Mouse (Mus musculus) left cerebral cortex, postnatal 14 days (tissue): ENCODE data around the gene Slc5a4a. TPM values are rescaled to one million over a fixed set of nuclear protein-coding genes. Genes with fewer than 3 reads are reported as not detected.

ENCODE experiments used
- DNase-seq, 2 experiments: peaks; one replicate each; pipeline ENCODE4 v3.0.0; 2021 to 2022; ENCODE audit warnings: low spot score in 2 of 2, mixed read lengths in 1 of 2
- intact Hi-C: fragments of 180-260 bp; cut with DNase I; formaldehyde crosslinking; loops from one replicate; pipeline ENCODE4 v1.15.1; 2025
- microRNA-seq, 2 experiments: library from miRNA; unstranded; fragments of <30 nt; microRNA quantifications; one replicate each; pipeline ENCODE4 v1.2.0; 2022
- total RNA-seq, 2 experiments: library from RNA; stranded (reverse); gene quantifications; 2 replicates each; pipeline ENCODE4 v1.2.3; 2021

The Slc5a4a gene
- total RNA-seq, 2 experiments from 2014 or later = not detected

DNA sequence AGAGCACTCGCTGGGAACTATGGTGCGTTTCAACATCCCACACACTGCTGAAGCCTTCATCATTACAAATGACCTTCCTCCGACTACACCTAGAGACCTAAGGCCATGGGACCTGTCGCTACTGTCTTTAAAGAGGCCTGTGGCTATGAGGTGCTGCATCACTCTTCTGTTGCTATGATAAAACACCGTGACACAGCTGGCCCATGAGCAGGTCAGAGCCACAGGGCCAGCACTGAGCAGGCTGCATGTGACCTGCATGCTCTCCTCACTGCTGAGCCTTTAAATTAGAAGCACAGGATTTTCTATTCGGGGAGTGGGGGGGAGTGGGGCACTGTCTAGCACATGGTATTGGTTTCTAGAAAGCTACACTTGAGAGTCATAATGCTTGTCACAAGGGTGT, 64.9 kb downstream of the Slc5a4a start:
- intact Hi-C loops = no loop called here
- no peak for DNase-seq

- intact Hi-C loops = no loop called here
- no peak for DNase-seq
Observed at GRCm38 (mm10) chr10:76214161-76214560, 66.9 kb downstream of the Slc5a4a start.

DNA sequence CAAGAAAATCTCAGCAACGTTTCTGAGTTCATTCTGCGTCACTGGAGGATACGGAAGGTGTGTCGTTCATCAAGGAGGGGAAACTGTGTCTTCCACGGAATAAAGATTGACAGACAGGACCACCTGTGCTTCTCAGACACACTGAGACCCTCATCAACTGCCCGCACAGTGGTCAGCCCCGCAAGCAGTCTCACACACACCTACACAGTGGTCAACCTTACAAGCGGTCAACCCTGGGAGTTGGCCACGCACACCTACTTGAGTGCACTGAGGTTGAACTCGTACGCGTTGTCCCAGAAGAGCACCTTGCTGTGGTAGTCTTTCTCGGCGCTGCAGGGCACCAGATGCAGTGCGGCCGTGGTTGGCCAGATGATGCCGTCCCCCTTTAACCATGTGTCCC, 69.8 kb downstream of the Slc5a4a start:
- intact Hi-C loops = no loop called here
- no peak for DNase-seq

DNA sequence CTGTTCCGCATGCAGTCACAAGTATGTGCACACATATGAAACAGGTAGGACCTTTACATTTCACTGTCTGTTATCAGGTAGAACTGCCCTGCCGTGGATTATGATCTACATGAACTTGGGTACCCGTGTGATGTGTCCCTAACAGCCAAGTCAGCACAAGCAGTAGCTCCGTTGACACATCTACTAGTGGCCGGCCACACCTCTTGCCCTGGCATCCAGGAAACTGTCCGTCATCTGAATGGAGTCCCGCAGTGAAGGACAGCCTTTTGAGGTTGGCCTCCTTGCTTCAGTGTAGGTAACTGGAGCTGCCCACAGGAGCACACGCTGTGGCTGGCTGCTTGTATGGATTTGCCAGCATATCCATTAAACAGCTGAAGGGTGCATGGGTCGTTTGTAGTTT, 71.0 kb downstream of the Slc5a4a start:
- no peak for DNase-seq
- intact Hi-C loops = no loop called here

DNA sequence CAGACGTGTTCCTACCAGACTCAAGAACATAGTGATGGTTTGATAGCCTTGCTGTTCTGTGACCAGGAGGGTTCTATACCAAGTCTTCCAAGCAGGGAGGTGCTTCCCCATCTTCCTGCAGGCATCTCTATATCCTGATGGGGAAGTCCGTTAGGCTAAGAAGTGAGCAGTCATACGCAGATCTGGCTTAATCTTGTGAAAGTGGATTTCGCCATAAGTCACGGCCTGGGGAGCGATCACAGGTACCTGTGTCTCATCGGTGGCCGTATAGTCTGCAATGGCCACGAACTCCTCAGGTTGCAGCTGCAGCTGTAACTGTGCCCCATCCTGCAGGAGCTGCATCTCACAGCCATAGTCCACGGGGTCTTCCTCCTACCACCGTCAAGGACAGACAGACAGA, 78.7 kb downstream of the Slc5a4a start:
- intact Hi-C loops = no loop called here
- DNase-seq = no peak

DNA sequence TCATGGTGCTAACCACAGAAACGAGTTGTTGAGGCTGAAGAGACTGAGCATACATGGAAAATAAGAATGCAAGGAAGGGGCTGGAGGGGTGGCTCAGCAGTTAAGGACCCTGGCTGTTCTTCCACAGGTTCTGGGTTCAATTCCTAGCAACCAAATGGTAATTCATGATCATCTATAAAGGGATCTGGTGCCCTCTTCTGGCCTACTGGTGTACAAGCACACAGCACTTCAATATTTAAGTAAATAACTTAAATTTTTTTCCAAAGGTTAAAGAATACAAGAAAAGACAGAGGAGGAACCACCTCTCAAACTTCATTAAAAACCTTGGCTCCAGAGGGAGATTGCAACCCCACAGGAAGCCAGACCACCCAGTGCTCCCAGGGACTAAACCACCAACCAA, 82.4 kb downstream of the Slc5a4a start:
- no peak for DNase-seq
- intact Hi-C loops = no loop called here

DNA sequence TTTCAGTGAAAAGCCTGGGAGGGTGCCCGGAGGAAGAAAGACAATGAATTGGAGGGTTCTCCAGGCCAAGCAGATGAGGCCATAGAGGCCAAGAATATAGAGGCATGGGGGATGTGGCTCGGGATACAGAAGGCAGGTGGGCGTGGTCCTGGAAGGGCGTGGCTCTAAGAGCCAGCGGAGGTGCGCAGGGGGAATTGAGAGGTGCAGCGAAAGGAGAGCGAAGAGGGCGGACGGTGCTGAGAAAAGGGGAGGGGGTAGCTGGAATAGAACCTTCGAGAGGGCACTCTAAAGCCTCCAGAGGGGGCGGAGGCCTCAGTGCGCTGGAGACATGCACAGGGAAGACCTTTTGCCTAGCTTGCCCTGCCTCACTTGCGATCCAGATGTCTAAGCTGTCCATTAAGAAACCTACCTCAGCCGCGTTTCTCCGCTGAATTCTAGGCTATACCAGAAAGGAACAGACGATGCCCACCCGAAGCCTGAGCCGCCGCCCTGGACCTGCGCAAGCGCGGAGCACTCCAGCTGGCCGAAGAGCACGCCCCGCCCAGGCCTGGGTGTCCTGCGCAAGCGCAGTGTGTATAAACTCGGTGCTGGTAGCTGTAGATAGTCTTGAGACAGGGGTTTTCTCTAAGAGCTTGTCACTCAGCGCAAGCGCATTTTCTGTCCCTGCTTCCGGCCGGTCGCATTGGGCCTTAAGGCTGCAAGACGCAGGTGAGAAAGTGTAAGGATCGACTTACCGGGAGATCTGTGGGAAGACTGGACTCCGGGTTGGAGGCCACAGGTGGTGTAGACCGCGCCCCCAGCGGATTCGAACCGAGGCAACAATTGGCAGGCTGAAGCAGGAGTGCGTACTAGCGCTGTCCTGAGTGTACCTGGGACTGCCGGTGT, 90.3 kb downstream of the Slc5a4a start, which contains the start of gene Prmt2:
Gene Prmt2, minus strand, starts transcription at position 525 of the 885 bp plus-strand sequence.
- DNase-seq = peak; percentile 81 to 91
- intact Hi-C loops = no loop called here

Small RNA genes lying within 50 kb of the gene (microRNA-seq; reads per million reads assigned to microRNA genes)
- gene Mir678 = 0 reads per million in 2 experiments

Other genes with a start within 250 kb of the Slc5a4a start
- gene Smarcb1, start 225.8 kb upstream of the Slc5a4a start, total RNA-seq = 10 to 100 TPM; 77.4 to 83.2 TPM
- gene Chchd10, start 214.3 kb upstream of the Slc5a4a start, total RNA-seq = 100 to 1,000 TPM; 260 to 285 TPM
- 1 to 10 TPM; 1.7 to 2.3 TPM for gene Mmp11, start 211.0 kb upstream of the Slc5a4a start, total RNA-seq
- not detected for gene Gm867, start 206.8 kb upstream of the Slc5a4a start, total RNA-seq
- not detected for gene Vpreb3, start 204.4 kb upstream of the Slc5a4a start, total RNA-seq
- gene Gm5134, start 192.9 kb upstream of the Slc5a4a start, total RNA-seq = not detected
- 10 to 100 TPM; 12.2 to 12.3 TPM for gene Zfp280b, start 114.8 kb upstream of the Slc5a4a start, total RNA-seq
- gene Slc5a4b, start 36.5 kb upstream of the Slc5a4a start, total RNA-seq = not detected
- 10 to 100 TPM; 56.6 to 60.6 TPM for gene Prmt2, start 90.4 kb downstream of the Slc5a4a start, total RNA-seq
- gene S100b, start 106.4 kb downstream of the Slc5a4a start, total RNA-seq = 10 to 100 TPM; 86.5 to 89.4 TPM
- 10 to 100 TPM; 55.7 to 56.4 TPM for gene Dip2a, start 197.8 kb downstream of the Slc5a4a start, total RNA-seq